30 mouse cellular contexts compared by ENCODE assay signal in the genomic region with DNA sequence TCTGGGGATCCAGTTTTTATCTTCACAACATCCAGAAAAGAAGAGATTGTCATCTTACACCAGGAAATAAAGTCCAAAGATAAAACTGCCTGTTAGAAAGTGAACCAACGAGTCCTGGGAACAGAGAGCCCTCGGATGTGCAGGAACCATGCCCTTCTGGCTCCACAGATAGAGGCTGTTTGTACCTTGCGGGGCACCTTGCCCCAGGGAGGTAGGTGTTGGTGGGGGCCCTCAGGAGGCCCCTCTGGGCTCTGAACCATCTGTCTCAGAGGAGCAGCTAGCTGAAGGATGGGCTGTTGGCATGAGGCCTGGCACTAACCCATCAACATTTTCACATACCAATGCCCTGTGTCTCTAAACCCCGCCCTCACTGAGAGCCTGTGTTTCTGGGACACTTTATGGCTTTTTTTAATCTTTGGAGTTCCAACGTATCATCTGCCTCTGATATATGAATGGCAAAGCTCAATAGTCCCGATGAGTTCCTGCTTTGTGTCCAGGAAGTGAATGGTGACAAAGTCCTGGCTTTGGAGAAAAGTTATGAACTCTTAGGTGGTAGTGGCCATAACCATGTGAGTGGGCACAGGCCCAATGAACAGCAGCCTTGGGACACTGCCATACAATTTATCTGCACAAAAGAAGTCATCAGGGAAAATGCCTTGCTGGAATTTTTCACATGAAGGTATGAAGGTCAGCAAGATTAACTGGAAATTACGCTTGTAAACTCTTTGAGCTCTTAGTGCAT. TPM values are rescaled to one million over a fixed set of nuclear protein-coding genes. Genes with fewer than 3 reads are reported as not detected.
DNase-seq lines count a peak whose midpoint lies in the region; ATAC-seq and TF ChIP-seq lines count a peak whose summit lies in the region.
"Had no signal": no experiment of that assay in that cellular context is flagged by ENCODE, and none has a peak within 500 bp of the region (broad histone marks: within the 10 kb centered on the region; RNA-seq: fewer than 3 reads in every experiment).

No protein-coding gene starts in this region.

- no peak for TF ChIP-seq CTCF in heart, postnatal 0 days (IDR thresholded peaks at IDR 0.05; ENCODE audit: low read depth)
- TF ChIP-seq CTCF in small intestine, adult 2 months (IDR thresholded peaks at IDR 0.05; ENCODE audit: extremely low read depth, insufficient read length, insufficient replicate concordance, low read depth, low read length), result no peak

- no peak for TF ChIP-seq EP300 in heart, postnatal 0 days (IDR thresholded peaks at IDR 0.05; ENCODE audit: low read depth)

- H3K27me3 ChIP-seq in heart, postnatal 0 days (ENCODE audit: control insufficient read depth, insufficient read depth, low read length), result no peaks in the 10 kb centered on the region
- no peaks in the 10 kb centered on the region for H3K27me3 ChIP-seq in kidney, embryonic 14.5 days (ENCODE audit: control insufficient read depth, insufficient read depth, low read length)
- no peaks in the 10 kb centered on the region for H3K27me3 ChIP-seq in small intestine, adult 2 months (ENCODE audit: control insufficient read depth, insufficient read depth, low read length)
- H3K27me3 ChIP-seq: forebrain, embryonic 13.5 days; limb, embryonic 13.5 days; lung, embryonic 15.5 days had no signal

- no peak overlapping the region; the same call in 1 of the 2 replicates for H3K27ac ChIP-seq in heart, postnatal 0 days (ENCODE audit: low read depth)
- no peak overlapping the region for H3K27ac ChIP-seq in kidney, embryonic 14.5 days (ENCODE audit: low read depth, low read length)
- peak overlapping the region; percentile 86 for H3K27ac ChIP-seq in small intestine, adult 2 months (ENCODE audit: insufficient read depth, low read depth, low read length)
- H3K27ac ChIP-seq: forebrain, embryonic 13.5 days; layer of hippocampus, adult 2 months; limb, embryonic 13.5 days; lung, embryonic 15.5 days had no signal

- H3K4me1 ChIP-seq in heart, postnatal 0 days (ENCODE audit: control insufficient read depth, insufficient read depth), result peaks cover 5% of the 10 kb centered on the region; the same call in 1 of the 2 replicates
- no peaks in the 10 kb centered on the region for H3K4me1 ChIP-seq in kidney, embryonic 14.5 days (ENCODE audit: control insufficient read depth, insufficient read depth, low read length)
- H3K4me1 ChIP-seq in small intestine, adult 2 months (ENCODE audit: control insufficient read depth, insufficient read depth, insufficient read length, low read length), result peaks cover 25% of the 10 kb centered on the region
- H3K4me1 ChIP-seq: forebrain, embryonic 13.5 days; limb, embryonic 13.5 days; lung, embryonic 15.5 days had no signal

- H3K36me3 ChIP-seq in heart, postnatal 0 days (replicated peaks; ENCODE audit: control insufficient read depth, insufficient read depth, low read length), result no peaks in the 10 kb centered on the region
- H3K36me3 ChIP-seq in kidney, embryonic 14.5 days (ENCODE audit: control insufficient read depth, insufficient read depth, low read length), result no peaks in the 10 kb centered on the region
- H3K36me3 ChIP-seq in small intestine, adult 2 months (ENCODE audit: control insufficient read depth, insufficient read depth, low read length), result peaks cover 7% of the 10 kb centered on the region
- H3K36me3 ChIP-seq: limb, embryonic 13.5 days; lung, embryonic 15.5 days had no signal

- no peak overlapping the region for H3K4me2 ChIP-seq in heart, postnatal 0 days (ENCODE audit: low read depth, low read length)
- no peak overlapping the region for H3K4me2 ChIP-seq in kidney, embryonic 14.5 days (replicated peaks; ENCODE audit: low read depth, low read length)
- H3K4me2 ChIP-seq: forebrain, embryonic 13.5 days; heart, embryonic 11.5 days; limb, embryonic 13.5 days; liver, embryonic 11.5 days; lung, embryonic 15.5 days; midbrain, embryonic 11.5 days had no signal

- ATAC-seq in heart, postnatal 0 days (ENCODE audit: insufficient read depth, low read depth), result peak; percentile 70; the same call in 1 of the 2 replicates
- ATAC-seq in kidney, embryonic 14.5 days (ENCODE audit: low FRiP score, low TSS enrichment), result no peak
- ATAC-seq: CD4-positive, CD25-positive, alpha-beta regulatory T cell, adult 4 months; forebrain, embryonic 13.5 days; hindbrain, embryonic 16.5 days; midbrain, embryonic 16.5 days had no signal

- H3K9ac ChIP-seq in heart, postnatal 0 days (replicated peaks; ENCODE audit: low read depth, low read length), result no peak overlapping the region
- H3K9ac ChIP-seq in kidney, embryonic 14.5 days (ENCODE audit: low read depth, low read length), result no peak overlapping the region
- H3K9ac ChIP-seq: forebrain, embryonic 13.5 days; limb, embryonic 13.5 days; lung, embryonic 15.5 days had no signal

- no peak for TF ChIP-seq POLR2A in small intestine, adult 2 months (IDR thresholded peaks at IDR 0.05; ENCODE audit: low read depth, low read length)

- 69% methylated on average over 7 of the region's 7 CpGs for WGBS in heart, postnatal 0 days
- 77% methylated on average over 7 of the region's 7 CpGs for WGBS in kidney, embryonic 14.5 days
- 28% methylated on average over 7 of the region's 7 CpGs for WGBS in small intestine, adult 2 months

- H3K4me3 ChIP-seq in heart, postnatal 0 days (ENCODE audit: low read depth, low read length), result no peak overlapping the region
- no peak overlapping the region for H3K4me3 ChIP-seq in kidney, embryonic 14.5 days (ENCODE audit: low read length)
- H3K4me3 ChIP-seq in small intestine, adult 2 months (ENCODE audit: low read depth, low read length), result no peak overlapping the region
- H3K4me3 ChIP-seq: forebrain, embryonic 13.5 days; layer of hippocampus, adult 2 months; limb, embryonic 13.5 days; lung, embryonic 15.5 days had no signal

- peak; percentile 29 for DNase-seq in heart, postnatal 0 days (ENCODE audit: low spot score)
- no peak for DNase-seq in heart, adult 9 months (ENCODE audit: low spot score in 2 of 2)
- DNase-seq in kidney, postnatal 10 days, result peak; percentile 22
- DNase-seq in Muller cell, postnatal 12 days (ENCODE audit: inconsistent ontology term), result peak; percentile 49
- DNase-seq in urinary bladder, postnatal 14 days (ENCODE audit: low spot score), result no peak
- DNase-seq: cerebellum, adult 11 months; cerebellum, adult 9-10 months; cerebellum, postnatal 36 days; gastrocnemius, postnatal 14 days; right cerebral cortex, postnatal 25 days; spleen, adult 18-20 months; thymus, postnatal 14 days had no signal

- no peaks in the 10 kb centered on the region for H3K9me3 ChIP-seq in heart, postnatal 0 days (replicated peaks; ENCODE audit: control insufficient read depth, low read length)
- no peaks in the 10 kb centered on the region for H3K9me3 ChIP-seq in kidney, embryonic 14.5 days (ENCODE audit: control insufficient read depth, low read length)
- H3K9me3 ChIP-seq: forebrain, embryonic 13.5 days; limb, embryonic 13.5 days; lung, embryonic 15.5 days had no signal

RNA-seq across cellular contexts. Expression of gene Slc9a3, which starts 17.8 kb away (rescaled TPM):
- total RNA-seq in heart, postnatal 0 days (2014; rRNA removed; ENCODE audit: low replicate concordance), result 1.4 TPM in 1 of 2 replicates, not detected in the other
- 0.47 and 0.67 TPM in 2 replicates for polyA plus RNA-seq in heart, postnatal 0 days (2015; fragmentation: Nextera tagmentation; extraction: Ambion mirVana)
- polyA plus RNA-seq in kidney, embryonic 14.5 days (2014; fragmentation: Nextera tagmentation; extraction: Ambion mirVana), result 0.16 and 0.23 TPM in 2 replicates
- 93.4 and 151 TPM in 2 replicates for polyA plus RNA-seq in small intestine, adult 2 months (2012; rRNA removed)
- total RNA-seq: granulocyte monocyte progenitor cell, adult 5-6 weeks; megakaryocyte progenitor cell, adult 5-6 weeks; neutrophil, adult 5-6 weeks had no signal
- polyA plus RNA-seq: CD4-positive, CD25-positive, alpha-beta regulatory T cell, adult 4 months; embryonic facial prominence, embryonic 11.5 days; heart, embryonic 11.5 days; hindbrain, embryonic 11.5 days; limb, embryonic 13.5 days; liver, embryonic 11.5 days; lung, embryonic 15.5 days; neural tube, embryonic 11.5 days had no signal

Comparison
In these comparisons a context has a peak if more than half of its experiments do, and no peak if none do; other contexts are left out.
1. DNase-seq: peak in heart, postnatal 0 days (single experiment), kidney, postnatal 10 days (single experiment) and Muller cell, postnatal 12 days (single experiment); none in heart, adult 9 months (0 of 2) and urinary bladder, postnatal 14 days (single experiment).
2. RNA of gene Slc9a3, which starts 17.8 kb away (polyA plus RNA-seq): 93.4 to 151 TPM in small intestine, adult 2 months; 0.47 to 0.67 TPM in heart, postnatal 0 days and 0.16 to 0.23 TPM in kidney, embryonic 14.5 days; every median in the first group is over 10 times any median in the second.